Mouse (Mus musculus) intestine, embryonic 14.5 days (tissue): ENCODE data around the gene Nrxn2. TPM values are rescaled to one million over a fixed set of nuclear protein-coding genes. Genes with fewer than 3 reads are reported as not detected.
A peak's percentile ranks its signal among the peaks of the same experiment; 100 is the strongest.

Experiments
- ATAC-seq: fragments of 200-750 bp; cut with Nextera tagmentation; replicated peaks from 2 replicates; pipeline ENCODE4 v1.8.0; 2017; ENCODE audit warnings: low read depth, moderate number of reproducible peaks, moderate TSS enrichment, moderate library complexity; ENCODE audit not compliant: low FRiP score, low TSS enrichment
- DNase-seq: peaks from one replicate; pipeline ENCODE4 v3.0.0-alpha.2; 2018; ENCODE audit warnings: low spot score
- H3K27ac ChIP-seq: fragments of 300-500 bp; sonication (generic); 2 replicates; pipeline ENCODE4 v1.5.1; 2014; ENCODE audit warnings: low read depth, mild to moderate bottlenecking, control low read depth
- H3K27me3 ChIP-seq: fragments of 300-500 bp; sonication (generic); replicated peaks from 2 replicates; pipeline ENCODE4 v1.6.1; 2014; ENCODE audit warnings: low read length, control low read depth; ENCODE audit not compliant: control insufficient read depth, insufficient read depth
- H3K36me3 ChIP-seq: fragments of 300-500 bp; sonication (generic); 2 replicates; pipeline ENCODE4 v1.6.1; 2014; ENCODE audit warnings: low read length, control low read depth; ENCODE audit not compliant: control insufficient read depth, insufficient read depth
- H3K4me1 ChIP-seq: fragments of 300-500 bp; sonication (generic); replicated peaks from 2 replicates; pipeline ENCODE4 v1.6.1; 2014; ENCODE audit warnings: low read length, control low read depth, mixed read lengths; ENCODE audit not compliant: control insufficient read depth, insufficient read depth
- H3K4me2 ChIP-seq: fragments of 300-500 bp; sonication (generic); 2 replicates; pipeline ENCODE4 v1.6.1; 2014; ENCODE audit warnings: low read length
- H3K4me3 ChIP-seq: fragments of 300-500 bp; sonication (generic); 2 replicates; pipeline ENCODE4 v1.5.1; 2014; ENCODE audit warnings: low read depth, low read length, control low read depth, mixed read lengths
- H3K9ac ChIP-seq: fragments of 300-500 bp; sonication (generic); 2 replicates; pipeline ENCODE4 v1.6.1; 2014; ENCODE audit warnings: mild to moderate bottlenecking, low read length
- H3K9me3 ChIP-seq: fragments of 300-500 bp; sonication (generic); 2 replicates; pipeline ENCODE4 v1.6.1; 2016; ENCODE audit warnings: low read length, control low read depth; ENCODE audit not compliant: control insufficient read depth
- WGBS: fragments of 180-500 bp; shearing (Covaris S2); extraction: QIAGEN DNeasy Blood & Tissue Kit; methylation state at CpG from one replicate; pipeline ENCODE4 v1.1.7; 2014; 5-methylcytosine and 5-hydroxymethylcytosine counted together
- polyA plus RNA-seq: library from polyadenylated mRNA; unstranded; fragments of >200 nt; fragmentation: Nextera tagmentation; extraction: Ambion mirVana; gene quantifications from 2 replicates; pipeline ENCODE4 v1.2.1, GENCODE M21; 2014

Nrxn2 gene
- polyA plus RNA-seq, 1 experiment from 2014 or later: 1.9 TPM

DNA sequence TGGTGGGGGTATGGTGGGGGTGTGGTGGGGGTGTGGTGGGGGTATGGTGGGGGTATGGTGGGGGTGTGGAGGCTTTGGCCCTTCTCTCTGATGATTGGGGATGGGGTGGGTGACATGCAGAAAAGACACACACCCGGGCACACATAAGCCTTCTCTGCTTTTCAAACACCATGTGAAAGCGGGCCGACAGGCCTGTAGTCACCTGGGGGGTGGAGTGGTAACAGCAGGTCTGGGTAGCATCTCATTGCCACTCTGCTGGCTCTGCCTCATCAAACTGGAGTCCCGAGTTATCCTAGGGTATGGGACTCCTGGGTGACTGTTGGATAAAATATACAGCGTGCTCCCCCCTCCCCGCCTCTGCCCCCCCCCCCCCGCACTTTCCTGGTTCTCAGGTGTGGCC, 75.5 kb downstream of the Nrxn2 start:
- H3K36me3 ChIP-seq: no peaks in the 10 kb centered on the region
- peaks cover 54% of the 10 kb centered on the region for H3K27me3 ChIP-seq
- DNase-seq: no peak

DNA sequence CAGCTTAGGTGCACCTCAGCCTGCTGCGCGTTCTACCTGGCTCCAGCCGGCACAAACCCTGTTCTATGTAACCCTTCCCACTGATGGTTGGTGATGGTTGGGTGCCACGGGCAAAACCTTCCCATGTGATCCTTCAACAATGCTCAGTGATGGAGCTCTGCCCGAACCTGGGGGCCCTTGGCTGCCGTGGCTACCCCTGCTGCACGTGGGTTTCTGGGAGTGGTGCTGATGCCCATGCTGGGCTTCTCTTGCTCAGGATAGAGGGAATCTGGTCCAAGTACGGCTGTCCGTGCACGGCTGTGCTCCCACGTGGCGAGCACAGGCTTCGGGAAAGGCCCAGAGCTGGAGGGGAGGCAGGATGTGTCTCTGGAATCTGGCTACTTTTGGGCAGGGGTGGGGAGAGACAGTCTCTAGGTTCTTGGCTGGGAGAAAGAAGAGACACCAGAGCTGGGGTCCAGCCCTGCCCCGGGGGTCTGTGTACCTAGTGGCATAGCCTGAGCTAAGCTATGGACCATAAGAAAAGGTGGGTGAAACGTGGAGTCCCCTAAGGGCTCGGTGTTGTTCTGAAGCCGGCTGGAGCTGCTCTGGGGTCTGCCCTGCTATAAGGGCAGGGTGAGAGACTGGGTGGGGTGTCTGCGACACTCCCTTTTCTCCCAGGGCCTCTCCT, 76.1 kb downstream of the Nrxn2 start:
- no peak overlapping the region for H3K9ac ChIP-seq
- no peak for DNase-seq
- peaks cover 60% of the 10 kb centered on the region for H3K27me3 ChIP-seq
- H3K4me2 ChIP-seq: no peak overlapping the region
- WGBS: 56% methylated on average over 18 of the region's 18 CpGs
- no peaks in the 10 kb centered on the region for H3K36me3 ChIP-seq
- no peak overlapping the region for H3K27ac ChIP-seq
- H3K9me3 ChIP-seq: no peaks in the 10 kb centered on the region
- H3K4me3 ChIP-seq: no peak overlapping the region
- H3K4me1 ChIP-seq: no peaks in the 10 kb centered on the region
- ATAC-seq: no peak

More for the DNA sequence above, 75.5 kb downstream of the Nrxn2 start:
- Histone ChIP-seq H3K4me3 (no peak overlapping the region), H3K4me2 (no peak overlapping the region), H3K27ac (no peak overlapping the region), H3K9me3 (no peaks in the 10 kb centered on the region), H3K4me1 (no peaks in the 10 kb centered on the region), H3K9ac (no peak overlapping the region)
- WGBS: 59% methylated on average over 4 of the region's 7 CpGs
- no peak for ATAC-seq

DNA sequence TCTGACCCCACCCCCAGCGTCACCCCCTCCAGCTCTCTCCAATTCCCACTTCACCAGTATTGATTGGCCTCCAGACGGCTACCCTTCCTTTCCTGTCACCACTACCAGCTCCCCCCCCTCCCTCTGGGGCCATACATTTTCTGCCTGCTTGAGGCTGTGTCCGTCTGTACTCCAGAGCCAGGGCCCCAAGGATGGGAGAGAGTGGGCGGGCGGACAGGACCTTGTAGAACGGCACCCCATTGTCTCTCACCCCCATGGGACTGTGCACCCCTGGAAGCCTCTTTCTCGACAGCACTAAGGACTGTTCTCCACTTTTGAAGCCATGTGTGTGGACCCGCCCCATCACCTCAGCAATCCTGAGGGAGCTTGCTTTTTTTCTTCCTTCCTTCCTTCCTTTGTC, 77.2 kb downstream of the Nrxn2 start:
- Histone ChIP-seq H3K4me3 (no peak overlapping the region), H3K9me3 (no peaks in the 10 kb centered on the region), H3K27ac (no peak overlapping the region), H3K36me3 (no peaks in the 10 kb centered on the region), H3K9ac (no peak overlapping the region), H3K4me2 (no peak overlapping the region), H3K27me3 (peaks cover 71% of the 10 kb centered on the region), H3K4me1 (no peaks in the 10 kb centered on the region)
- 33% methylated on average over 8 of the region's 8 CpGs for WGBS
- ATAC-seq (no peak), DNase-seq (no peak)

DNA sequence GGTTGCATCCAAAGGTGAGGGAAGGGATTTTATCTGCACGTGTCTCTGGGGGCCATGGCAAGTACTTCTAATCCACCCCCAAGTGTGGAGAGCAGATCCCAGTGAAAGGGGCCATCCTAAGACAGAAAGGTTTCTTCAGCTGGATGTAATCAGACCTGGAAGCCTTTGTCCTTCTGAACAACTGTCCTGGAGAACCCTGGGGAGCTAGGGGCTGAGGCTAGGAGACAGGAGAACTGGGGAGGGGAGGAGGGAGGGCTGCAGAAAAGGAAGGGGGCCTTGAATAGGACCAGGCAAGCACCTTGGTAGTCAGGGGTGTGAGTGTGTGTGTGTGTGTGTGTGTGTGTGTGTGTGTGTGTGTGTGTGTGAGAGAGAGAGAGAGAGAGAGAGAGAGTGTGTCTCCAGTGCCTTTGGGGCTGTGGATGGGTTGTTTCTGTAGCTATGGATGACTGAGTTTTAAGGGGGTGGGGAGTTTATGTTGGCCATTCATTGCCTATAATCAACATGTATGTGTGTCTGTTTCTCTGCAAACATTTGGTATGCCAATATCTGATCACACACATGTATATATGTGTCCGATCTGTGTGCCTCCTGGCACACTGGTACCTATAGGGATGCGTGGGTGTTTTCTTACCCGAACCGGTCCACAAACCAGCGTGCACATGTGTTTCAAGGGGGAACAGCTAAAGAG, 78.1 kb downstream of the Nrxn2 start:
- Histone ChIP-seq H3K9ac (no peak overlapping the region), H3K27ac (no peak overlapping the region), H3K36me3 (no peaks in the 10 kb centered on the region), H3K4me3 (no peak overlapping the region), H3K4me1 (no peaks in the 10 kb centered on the region), H3K4me2 (no peak overlapping the region; the same call in 1 of the 2 replicates), H3K27me3 (peaks cover 79% of the 10 kb centered on the region), H3K9me3 (no peaks in the 10 kb centered on the region)
- WGBS: 14% methylated on average over 6 of the region's 6 CpGs
- no peak for ATAC-seq
- DNase-seq: no peak

DNA sequence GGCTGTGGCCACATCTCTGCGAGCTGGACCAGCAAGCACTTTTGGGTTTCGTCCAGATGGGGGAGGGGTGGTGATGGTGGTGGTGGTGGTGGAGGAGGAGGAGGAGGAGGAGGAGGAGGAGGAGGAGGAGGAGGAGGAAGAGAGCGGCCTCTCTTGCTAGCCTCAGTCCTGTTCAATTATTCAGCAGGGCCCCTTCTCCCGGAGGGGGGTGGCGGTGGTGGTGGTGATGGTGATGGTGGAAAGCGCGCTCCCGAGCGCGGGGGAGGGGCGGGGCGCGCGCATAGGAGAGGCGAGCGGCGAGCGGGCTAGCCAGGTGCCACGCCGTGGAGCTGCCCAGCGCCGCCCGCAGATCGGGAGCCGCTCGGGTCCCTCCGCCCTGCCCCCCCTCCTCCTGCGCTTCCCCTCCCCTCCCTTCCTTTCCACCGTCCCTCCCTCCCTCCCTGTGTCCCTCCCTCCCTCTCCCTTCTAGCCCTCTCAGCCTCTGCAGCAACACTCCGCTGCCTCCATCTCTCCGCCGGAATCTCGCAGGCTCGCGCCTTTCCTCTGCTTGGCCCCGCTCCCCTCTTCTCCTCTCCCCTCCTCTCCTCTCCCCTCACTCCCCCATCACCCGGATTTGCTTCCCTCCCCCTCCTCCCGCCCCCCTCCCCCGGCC, 78.7 kb downstream of the Nrxn2 start:
- peak overlapping the region; percentile 80 for H3K4me2 ChIP-seq
- no peaks in the 10 kb centered on the region for H3K36me3 ChIP-seq
- 2% methylated on average over 21 of the region's 39 CpGs for WGBS
- peaks cover 6% of the 10 kb centered on the region; the same call in 1 of the 2 replicates for H3K4me1 ChIP-seq
- H3K4me3 ChIP-seq: peak overlapping the region; percentile 44
- no peak overlapping the region for H3K27ac ChIP-seq
- peak overlapping the region; percentile 18 for H3K9ac ChIP-seq
- no peak for DNase-seq
- H3K9me3 ChIP-seq: no peaks in the 10 kb centered on the region
- no peak; the same call in 1 of the 2 replicates for ATAC-seq
- H3K27me3 ChIP-seq: peaks cover 85% of the 10 kb centered on the region

DNA sequence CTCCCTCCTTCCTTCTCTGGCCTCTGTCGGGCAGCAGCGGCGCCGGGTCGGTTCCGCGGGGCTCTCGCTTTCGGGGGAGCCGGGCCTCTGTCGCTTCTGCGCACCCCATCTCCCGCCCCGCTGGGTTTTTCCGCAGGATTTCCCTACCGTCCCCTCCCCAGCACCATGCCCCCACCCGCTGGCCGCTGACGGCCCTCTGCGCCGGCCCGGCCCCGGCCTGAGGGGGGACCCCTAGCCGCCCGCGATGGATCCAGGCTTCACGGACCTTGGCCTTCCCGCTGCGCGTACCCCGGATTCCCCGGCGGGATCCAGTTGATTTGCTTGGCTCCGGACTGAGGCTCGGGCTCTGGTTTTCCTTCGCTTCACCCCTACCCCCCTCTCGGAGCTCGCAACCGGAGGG, 79.3 kb downstream of the Nrxn2 start:
- peak; percentile 61 for DNase-seq
- WGBS: 2% methylated on average over 39 of the region's 39 CpGs
- peak overlapping the region; percentile 18 for H3K9ac ChIP-seq
- peaks cover 8% of the 10 kb centered on the region; the same call in 1 of the 2 replicates for H3K4me1 ChIP-seq
- H3K9me3 ChIP-seq: no peaks in the 10 kb centered on the region
- peak overlapping the region; percentile 80 for H3K4me2 ChIP-seq
- H3K36me3 ChIP-seq: no peaks in the 10 kb centered on the region
- no peak; the same call in 1 of the 2 replicates for ATAC-seq
- H3K27me3 ChIP-seq: peaks cover 80% of the 10 kb centered on the region
- peak overlapping the region; percentile 44 for H3K4me3 ChIP-seq
- no peak overlapping the region for H3K27ac ChIP-seq

DNA sequence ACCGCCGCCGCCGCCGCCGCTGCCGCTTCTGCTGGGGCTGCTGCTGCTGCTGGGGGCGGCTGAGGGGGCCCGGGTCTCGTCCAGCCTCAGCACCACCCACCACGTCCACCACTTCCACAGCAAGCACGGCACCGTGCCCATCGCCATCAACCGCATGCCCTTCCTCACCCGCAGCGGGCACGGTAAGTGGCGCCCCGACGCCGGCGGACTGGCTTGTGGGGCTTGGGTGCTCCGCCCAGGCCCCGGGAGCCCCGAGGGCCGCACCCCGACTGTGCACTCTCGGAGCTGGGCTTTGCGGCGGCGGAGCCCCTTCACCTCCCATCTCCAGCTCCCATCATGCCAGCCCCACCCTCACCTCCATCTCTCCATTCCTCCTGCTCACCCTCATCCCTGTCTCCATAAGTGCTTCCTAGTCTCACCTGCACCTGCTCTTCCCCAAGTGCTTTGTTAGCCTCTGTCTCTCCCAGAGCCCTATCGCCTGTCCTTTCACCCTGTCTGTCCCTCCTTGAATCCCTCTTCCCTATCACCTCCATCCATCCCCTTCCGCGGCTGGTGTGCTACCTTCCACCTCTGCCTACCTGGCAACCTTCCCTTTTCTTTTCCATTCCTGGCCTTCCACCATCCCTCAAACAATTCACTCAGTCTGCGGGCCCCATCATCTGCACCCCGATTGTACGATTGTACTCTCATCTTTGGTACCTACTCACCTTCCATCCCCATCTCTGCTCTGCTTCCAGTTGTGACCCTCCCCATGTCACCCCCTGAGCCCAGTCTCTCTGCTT, 80.0 kb downstream of the Nrxn2 start:
- H3K9me3 ChIP-seq: no peaks in the 10 kb centered on the region
- no peak overlapping the region for H3K27ac ChIP-seq
- H3K4me3 ChIP-seq: peak overlapping the region; percentile 44
- peak overlapping the region; percentile 18 for H3K9ac ChIP-seq
- H3K27me3 ChIP-seq: peaks cover 78% of the 10 kb centered on the region
- DNase-seq (no peak), ATAC-seq (no peak)
- peaks cover 8% of the 10 kb centered on the region; the same call in 1 of the 2 replicates for H3K4me1 ChIP-seq
- peak overlapping the region; percentile 80 for H3K4me2 ChIP-seq
- 5% methylated on average over 33 of the region's 38 CpGs for WGBS
- no peaks in the 10 kb centered on the region for H3K36me3 ChIP-seq

DNA sequence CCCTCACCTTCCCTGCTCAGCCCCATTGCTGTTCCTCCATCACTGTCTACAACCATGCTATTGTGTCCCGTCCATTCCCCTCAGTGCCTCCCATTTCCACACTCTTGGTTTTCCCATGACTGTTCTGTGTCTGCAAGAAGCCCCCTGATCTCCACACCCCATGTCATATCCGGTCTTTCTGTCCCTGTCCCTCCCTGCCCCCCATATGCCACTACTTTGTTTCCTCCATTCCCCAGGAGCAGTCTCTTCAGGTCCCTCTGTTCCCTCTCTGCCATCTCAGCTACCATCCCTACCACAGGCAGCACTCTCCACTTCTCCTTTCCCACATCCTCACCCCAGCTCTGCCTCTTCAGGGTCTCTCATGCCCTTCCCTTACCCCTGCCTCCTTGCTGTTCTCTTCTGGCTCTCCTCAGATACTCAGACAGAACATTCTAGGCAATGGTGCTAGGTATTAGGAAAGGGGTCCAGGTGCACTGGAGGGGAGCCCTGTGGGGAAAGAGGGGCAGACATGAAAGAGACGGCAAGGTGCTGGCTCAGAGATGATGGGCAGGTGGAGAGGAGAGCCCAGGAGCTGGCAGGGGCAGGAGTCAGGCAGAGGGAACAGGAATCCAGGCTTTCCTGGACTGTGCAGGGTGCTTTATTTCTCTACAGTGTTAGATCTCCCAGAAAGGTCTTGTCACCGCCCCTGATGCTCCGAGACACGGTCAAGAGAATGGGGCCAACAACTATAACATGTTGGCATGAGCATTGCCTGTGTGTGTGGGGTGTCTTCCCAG, 81.5 kb downstream of the Nrxn2 start:
- Histone ChIP-seq H3K4me2 (no peak overlapping the region), H3K27ac (no peak overlapping the region), H3K9me3 (no peaks in the 10 kb centered on the region), H3K4me3 (no peak overlapping the region), H3K4me1 (peaks cover 20% of the 10 kb centered on the region), H3K9ac (no peak overlapping the region), H3K36me3 (no peaks in the 10 kb centered on the region), H3K27me3 (peaks cover 82% of the 10 kb centered on the region)
- ATAC-seq: no peak
- WGBS: 62% methylated on average over 6 of the region's 6 CpGs
- DNase-seq: no peak
